Mouse (Mus musculus) urinary bladder, postnatal 36 days (tissue): Measurements from ENCODE around the gene Abhd4.
A peak's percentile ranks its signal among the peaks of the same experiment; 100 is the strongest.
"Not testable (repeated sequence)": the region's sequence is repeated elsewhere in the genome, so short reads cannot be mapped to it uniquely, and the experiment has no call there.

ENCODE experiments used
- DNase-seq, 2 experiments: peaks; one replicate each; pipeline ENCODE4 v3.0.0; 2022; ENCODE audit warnings: low spot score in 2 of 2, mixed read lengths in 1 of 2

Abhd4 gene

DNA sequence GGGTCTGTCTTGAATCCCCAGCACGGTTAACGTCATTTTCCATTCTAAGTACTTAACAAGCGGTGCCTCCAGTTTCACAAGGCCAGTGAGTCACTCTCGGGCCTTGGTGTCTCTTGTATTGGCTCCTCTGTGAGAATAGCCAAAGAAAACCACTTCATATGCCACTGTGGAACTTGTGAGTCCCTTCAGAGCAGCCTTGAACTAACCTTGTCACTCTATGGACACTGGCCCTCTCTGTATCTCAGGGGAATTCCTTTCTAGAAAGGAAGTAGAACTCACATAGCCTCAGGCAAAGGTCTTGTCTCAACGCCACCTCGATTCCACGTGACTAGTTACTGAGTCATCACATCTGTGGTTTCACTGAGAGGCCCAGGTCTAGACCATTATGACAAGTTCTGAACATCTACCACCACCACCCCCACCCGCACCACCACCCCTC, 31.7 kb upstream of the Abhd4 start:
- no peak for DNase-seq

DNA sequence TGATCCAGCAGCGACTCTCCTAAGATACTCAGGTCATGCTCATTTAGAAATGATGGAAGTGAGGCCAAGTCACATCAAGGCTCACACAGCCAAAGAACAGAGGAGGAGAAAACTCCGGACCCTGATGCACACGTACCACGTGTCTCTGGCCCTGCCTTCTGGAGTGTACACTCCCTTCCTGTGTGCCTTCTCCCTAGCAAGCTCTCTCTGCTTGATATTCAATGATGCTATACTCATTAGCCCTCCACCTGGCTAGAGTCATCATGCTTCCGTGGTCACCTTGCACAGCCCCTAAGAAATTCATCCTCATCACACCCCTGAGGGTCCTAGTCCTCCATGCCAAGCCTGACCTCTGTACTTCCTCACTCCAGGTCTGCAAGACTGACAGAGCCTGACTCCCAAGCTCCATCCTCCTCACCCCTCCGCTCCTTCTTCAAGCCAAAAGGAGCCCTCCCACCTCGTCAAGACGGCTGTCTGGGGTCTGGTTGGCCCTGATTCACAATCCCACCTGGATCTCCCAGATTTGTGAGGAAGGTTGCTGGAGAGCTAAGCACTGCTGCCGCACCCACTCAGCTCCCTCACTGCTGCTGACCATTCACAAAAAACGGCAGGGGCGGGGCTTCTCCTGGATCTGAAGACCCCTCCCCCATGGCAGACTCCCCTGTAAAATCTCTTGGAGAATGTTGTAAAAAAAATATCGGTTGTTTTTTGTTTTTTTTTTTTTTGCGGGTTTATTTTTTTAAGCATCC, 30.5 kb upstream of the Abhd4 start:
- no peak for DNase-seq

DNA sequence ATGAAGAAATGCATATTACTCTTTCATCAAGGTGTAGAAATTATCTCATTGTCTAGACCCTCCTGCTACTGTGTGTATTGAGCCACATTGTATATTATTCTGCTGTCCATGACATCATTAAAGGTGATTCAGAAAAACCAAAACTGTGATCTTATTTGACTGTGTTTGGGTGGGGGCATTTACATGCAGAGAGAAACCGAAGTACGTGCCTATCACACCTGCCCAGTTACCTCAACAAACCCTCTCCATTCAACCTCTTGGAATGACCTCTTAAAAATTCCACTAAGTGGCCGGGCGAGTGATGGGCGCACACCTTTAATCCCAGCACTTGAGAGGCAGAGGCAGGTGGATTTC, 29.9 kb upstream of the Abhd4 start:
- DNase-seq, result no peak

DNA sequence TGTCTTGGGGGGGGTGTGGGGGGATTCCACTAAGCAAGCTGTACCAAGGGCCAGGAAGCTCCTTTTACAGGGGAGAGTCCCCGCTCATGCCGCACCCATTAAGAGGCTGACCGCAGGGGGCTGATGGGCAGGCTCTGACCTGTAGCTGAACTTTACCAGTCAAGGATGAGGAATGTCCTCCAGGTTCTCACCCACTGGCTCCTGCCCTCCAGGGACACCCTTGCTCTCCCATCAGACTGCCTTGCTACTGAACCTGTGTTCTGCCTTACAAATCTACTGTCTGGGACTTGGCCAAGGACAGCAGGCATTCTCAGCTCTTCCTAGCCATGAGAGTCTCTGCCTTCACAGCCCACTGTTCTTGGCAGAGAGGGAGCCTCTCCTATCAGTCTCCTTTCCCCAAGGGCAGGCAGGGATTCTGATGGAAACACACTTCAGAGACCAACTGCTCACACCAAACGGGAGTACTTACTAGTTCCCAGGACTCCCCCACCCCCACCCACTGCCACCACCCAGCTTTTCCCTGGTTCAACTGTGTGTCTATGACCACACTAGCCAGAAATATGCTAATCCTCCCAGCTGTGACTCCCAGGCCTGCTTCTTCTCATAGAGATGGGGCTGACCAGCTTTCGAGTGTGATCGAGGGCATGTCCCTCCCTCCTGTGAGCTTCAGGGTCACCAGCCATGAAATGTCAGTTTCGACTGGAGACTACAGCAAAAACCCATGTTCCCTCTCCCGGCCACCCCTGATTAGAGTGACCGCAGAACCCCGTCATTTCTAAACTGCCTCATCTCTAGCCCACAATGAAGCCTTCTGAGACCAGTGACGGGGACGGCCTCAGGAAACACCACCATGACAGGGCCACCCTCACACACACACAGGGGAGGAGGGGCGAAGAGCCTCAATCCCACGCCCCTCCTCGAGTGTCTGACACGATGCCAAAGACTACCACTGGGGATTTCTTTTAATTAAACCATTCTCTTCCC, 29.2 kb upstream of the Abhd4 start:
- DNase-seq, result no peak

DNA sequence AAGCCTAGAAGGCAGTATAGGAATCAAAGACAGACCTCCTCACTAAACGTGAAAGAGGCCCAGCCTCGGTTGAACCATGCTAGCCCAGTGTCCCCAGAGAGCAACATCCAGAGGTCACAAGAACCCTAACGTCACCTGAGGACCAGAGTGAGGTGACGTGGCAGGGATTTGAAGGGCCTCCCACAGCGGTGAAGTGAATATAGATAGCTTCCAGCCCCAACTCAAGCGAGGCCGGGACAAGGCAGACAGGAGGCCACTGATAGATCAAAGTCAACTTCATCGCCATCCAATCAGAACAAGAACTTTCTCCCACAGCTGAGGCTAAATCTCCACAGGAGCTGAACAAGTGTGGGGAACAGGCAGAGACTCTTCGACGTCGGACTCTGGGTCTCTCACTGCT, 28.3 kb upstream of the Abhd4 start:
- DNase-seq, result no peak

DNA sequence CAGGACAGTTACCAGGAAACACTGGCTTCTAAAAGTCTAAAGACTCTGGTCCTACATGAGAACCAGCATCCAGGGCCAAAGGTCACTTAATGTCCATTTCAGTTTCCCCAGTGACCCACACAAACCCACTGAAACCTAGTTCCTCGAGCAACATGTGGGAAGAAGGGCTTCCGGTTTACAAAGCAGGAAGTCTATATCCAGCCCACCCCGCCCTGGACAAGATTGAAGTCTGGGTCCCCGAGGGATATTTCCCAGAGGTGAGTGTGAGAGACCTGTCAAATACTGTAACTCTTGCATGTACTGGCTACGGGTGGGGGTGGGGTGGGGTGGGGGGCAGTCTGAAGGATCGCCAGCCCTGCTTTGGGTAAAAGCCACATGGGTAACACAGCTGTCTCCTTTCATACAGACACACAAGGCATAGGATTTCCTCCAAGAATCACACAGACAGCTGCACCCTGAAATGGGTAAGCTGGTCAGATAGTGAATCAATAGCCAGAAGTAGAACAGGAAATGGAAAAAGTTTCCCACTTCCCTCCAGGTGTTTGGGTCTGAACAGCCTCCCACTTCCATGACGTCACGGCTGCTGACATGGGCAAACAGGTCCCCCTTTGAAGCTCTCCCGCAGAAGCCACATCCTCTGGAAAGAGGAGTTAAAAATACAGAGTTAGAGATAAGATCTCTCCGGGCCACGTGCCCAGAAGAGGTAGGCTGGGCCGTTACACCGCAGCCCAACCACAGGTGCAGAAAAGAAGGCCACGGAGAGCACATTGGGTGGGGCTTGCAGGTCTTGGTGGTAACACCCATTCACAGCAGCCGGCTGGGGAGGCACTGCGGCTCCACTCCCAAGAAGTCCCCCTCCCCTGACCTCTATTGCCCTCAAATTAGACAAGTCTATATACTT, 26.8 kb upstream of the Abhd4 start:
- peak; percentile 71 to 72 for DNase-seq

DNA sequence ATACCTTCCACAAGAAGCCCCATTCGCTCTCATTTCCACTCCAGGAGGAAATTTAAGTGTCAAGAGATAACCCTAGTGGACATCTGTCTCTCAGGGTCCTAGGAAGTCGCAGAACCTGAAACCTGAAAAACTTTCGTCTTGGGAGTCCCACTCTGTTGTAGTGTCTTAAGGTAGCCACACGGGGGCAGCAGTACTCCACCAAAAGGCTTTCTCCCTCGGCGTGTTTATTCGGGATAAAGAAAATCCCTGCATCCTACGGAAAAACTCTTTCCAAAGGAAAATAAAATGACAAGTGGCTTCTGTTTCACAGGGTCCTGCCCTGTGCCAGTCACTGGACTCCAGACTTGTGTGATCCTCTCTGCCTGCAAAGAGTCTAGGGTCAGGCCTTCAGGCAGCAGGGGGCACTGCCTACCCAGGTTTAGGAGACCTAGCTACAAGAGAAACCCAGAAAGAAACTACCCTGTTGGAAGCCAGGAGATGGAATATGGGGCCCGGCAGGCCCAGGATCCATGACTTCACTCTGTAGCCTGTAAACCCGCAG, 26.0 kb upstream of the Abhd4 start:
- DNase-seq, result peak; percentile 57 to 61

DNA sequence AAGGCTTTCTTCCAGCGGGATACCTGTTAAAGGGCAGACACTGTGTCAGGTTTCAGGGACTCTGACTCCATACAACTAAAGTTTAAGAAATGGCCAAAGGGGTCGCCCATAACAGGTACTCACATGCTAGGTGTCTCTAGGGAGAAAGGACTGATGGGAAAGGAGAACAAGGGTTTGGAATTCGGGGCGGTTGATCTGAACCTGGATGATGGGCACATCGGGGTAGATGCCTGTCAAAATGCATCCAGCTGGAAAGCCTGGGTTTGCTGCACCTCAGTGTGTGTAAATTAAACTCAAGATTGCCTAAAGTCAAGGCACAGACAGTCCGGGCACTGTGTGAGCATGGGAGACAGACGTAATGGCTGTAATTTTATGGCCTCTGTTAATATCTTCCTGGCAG, 25.5 kb upstream of the Abhd4 start:
- no peak for DNase-seq

DNA sequence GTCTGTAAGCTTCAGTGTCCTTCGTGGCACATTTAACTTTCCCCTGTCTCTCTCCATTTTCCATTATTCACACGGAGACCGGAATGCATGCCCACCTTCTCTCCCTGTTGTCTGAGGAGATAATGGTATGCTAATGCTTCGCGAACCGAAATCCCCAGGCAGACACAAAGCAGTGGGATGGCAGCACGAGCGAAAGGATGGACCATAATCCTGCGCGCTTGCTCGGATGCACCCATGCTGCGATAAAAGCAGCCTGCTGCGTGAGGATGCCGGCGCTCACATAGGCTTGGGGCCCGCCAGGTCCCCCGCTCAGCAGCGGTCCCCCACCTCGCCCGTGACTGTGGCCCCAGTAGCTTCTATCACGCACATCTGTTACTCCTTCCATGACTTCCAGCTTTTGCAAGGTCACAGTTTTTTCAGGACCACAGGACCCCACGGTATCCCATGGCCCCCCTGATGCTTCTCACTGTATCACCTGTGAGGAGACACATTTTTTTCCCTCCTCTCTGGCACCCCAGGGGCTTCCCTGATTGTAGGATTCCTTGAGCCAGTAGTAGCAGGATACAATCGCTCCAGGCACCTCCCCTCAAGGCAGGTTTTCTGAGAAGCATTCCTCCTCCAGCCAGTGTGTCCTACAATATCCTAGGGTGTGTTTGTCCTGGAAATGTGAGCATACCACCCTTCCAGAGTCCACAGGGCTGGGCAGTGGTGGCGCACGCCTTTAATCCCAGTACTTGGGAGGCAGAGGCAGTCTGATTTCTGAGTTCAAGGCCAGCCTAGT, 24.9 kb upstream of the Abhd4 start:
- no peak for DNase-seq

DNA sequence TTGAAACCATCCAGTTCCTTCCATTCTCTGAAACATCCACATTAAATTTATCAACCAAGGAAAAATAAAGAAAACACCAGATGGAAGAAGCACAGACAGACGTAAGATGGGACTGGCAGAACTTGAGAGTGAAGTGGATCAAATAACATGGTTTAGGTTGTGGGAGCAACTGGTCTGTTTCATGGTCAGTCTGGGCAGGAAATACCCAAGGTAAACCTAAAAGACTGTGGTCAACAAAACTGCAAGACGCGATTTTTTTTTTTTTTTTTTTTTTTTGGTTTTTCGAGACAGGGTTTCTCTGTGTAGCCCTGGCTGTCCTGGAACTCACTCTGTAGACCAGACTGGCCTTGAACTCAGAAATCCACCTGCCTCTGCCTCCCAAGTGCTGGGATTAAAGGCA, 24.1 kb upstream of the Abhd4 start:
- not testable (repeated sequence) for DNase-seq

DNA sequence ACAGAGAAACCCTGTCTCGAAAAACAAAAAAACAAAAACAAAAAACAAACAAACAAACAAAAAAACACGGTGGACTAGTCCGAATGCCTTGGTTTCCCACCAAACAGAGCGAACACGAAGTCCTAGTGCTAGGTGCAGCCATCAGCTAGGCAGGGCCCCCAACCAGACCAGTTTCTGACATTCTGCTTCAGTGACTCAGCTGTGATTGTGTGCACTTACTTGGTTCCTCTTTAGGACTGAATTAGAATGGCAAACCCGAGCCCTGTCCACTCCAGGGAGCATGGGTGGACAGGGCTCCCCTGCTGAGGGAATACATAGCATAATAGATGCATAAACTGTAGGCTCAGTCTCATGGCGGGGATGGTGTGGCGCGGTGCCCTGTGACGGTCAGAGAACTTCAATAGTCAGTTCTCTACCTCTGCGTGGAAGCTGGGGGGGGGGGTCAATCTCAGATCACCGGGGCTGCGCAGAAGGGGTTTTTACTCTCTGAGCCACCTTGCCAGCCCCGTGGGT, 23.3 kb upstream of the Abhd4 start:
- DNase-seq, result no peak

DNA sequence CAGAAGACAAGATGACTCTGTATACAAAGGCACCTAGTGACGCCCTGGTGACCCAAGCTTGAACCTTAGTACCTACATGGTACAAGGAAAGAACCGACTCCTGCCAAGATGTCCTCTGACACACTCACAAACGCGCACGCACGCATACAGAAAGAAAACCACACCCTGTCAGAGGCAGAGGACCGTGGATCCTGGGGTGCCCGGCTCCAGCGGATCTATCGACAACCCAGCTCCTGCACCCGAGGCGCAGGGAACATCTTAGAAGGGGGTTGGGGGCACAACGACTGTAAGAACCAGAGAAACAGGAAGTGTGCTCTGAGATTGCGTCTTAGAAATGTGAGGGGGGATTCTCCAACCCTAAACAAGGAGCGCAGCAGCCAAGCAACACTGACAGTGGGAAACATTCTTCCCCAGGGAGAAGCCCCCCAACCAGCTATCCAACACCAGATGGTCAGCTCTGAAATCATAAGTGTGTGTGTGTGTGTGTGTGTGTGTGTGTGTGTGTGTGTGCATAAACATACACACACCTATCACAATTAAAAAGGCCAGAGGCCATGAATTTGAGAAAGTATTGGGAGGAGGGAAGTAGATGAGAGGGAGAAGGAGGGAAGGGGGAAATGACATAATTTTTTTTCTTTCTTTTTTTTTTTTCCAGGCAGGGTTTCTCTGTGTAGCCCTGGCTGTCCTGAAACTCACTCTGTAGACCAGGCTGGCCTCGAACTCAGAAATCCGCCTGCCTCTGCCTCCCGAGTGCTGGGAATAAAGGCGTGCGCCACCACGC, 22.6 kb upstream of the Abhd4 start:
- DNase-seq, result no peak

DNA sequence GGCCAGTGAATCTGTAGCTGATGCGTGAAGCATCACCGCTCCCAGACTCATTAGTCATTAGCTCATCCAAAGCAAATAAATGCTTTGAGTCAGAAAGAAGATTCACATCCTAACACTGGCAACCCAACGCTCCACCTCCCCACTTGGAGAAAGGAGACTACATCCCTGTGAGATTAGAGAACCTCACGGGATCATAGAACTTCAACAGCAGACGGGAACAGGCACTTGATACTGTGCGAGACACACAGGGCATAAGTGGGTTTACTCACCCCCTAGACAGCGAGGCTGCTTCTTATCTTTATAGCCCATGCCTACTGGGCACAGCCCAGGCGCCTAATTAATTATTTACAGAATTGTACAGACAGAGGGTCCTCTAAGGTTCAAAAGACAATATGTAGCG, 21.8 kb upstream of the Abhd4 start:
- DNase-seq, result no peak

DNA sequence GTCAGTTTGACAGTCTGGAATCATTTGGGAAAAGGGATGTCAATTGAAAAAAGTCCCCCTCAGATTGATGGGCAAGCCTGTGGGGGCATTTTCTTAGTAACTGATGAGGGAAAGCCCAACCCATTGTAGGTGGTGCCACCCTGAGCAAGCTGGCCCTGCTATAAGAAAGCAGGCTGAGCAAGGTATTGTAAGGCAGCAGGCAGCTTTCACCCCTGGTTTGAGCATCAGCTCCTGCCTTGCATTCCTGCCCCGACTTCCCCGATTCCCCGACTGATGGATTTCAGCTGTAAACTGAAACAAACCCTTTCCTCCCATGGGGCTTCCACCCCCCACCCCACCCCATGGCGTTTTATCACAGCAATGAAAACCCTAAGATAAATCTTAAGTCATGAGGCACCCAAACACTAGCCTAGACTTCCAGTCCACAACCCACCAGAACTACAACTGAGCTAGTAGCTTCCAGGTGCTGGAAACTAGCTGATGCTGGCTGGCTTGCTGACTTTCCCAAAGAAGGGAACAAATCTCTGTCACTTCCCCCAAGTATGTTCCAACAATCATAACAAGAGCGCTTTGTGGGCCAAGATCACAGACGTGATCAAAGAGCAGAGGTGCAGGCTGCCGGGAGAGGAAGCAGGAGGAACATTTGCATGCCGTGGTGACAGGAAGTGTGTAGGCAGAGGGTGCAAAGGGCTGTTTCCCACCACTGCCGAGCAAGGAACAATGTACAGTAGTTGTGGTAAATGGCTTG, 21.0 kb upstream of the Abhd4 start:
- no peak for DNase-seq

DNA sequence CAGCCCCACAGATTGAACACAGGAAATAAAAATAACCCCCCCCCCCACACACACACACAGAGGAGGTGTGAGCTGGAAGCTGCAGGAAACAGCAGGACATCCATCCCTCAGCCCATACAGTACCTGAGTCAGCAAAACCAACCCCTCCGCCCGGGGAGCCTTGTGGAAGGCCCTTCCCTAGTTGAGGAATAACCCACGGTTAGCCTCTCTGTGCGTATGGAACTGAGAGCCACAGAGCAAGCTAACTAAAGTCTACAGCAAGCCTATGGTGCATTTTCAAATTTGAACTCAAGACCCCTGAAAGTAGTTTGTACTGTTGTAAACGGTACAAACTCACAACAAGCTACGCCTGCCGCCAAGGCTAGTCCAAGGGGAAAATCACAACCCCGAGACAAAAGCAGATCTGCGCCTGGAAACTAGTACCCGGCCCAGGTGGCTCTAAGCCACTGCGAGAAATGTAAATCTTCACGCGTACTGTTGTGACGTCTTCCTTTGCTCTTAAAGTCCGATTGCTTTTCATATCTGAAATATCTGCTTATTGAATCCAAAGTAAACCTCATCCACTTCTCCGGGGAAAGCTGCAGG, 20.3 kb upstream of the Abhd4 start:
- DNase-seq, result no peak

DNA sequence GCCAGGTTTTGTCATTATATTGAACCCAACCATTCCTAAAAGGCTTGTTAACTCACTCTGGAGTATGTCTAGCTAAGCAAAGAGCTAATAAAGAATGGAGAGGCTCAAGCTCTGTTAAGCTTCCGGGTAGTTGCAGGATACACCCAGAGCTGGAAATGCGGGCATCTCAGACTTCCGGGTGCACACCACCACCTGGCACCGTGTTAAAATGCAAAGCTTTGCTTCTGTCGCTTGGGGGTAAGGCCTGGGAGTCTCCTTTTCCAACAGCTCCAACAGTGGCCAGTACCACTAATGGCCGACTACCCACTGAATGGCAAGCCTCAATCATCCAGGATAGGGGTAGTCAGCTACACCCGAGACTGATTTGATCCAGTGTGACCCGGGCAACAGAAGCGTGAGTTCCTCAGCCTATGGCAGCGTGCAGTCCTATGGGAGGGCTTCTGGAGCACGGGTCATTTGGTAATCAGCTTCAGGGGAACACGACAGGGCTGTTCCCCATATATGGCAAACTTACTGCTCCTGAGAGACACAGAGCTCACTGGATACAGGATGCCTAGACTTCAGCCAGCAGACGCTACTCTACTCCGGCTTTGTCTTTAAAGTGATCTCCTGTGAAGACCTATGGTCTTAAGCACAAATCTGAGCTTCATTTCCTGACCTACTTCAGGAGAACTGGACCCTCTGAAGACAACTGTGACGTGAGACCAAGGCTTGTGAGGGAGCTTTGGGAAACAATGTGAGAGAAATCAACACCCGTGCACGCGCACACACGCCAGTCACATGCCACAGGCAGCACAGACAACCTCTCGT, 19.6 kb upstream of the Abhd4 start:
- no peak for DNase-seq

DNA sequence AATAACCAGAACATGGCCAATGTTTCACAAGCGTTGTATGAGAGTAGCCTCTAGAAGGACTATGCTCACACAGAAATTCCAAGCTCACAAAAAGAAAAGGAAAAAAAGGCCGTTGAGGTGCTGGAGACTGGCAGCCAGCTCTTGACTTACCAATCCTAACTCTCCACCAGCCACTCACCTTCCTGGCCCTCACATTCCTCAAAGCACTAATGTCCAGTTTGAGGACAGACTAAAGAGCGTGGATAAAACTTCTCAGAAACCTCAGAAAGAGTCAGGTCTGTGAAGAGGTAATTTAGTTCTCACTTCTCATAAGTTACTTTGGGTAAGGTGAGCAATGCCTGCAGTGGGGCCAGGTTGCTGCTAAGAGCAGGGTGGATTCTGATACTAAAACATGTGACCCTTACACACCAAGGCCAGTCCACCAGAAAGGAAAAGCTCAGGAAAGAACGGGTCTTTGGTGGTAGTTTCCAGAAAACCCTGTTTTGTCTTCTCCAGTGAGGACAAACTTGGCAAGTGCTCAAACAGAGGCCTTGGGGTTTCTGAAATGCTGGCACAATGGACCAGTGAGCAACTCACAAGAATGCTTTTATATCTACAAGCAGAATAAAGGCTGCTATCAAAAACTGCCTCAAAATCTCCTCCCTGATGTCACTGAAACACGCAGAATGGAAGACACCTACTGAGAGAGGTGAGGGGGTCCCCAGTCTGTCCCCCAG, 18.0 kb upstream of the Abhd4 start:
- DNase-seq, result no peak
